Mouse (Mus musculus): ENCODE data around the gene Scube3.

Scube3 gene

DNA sequence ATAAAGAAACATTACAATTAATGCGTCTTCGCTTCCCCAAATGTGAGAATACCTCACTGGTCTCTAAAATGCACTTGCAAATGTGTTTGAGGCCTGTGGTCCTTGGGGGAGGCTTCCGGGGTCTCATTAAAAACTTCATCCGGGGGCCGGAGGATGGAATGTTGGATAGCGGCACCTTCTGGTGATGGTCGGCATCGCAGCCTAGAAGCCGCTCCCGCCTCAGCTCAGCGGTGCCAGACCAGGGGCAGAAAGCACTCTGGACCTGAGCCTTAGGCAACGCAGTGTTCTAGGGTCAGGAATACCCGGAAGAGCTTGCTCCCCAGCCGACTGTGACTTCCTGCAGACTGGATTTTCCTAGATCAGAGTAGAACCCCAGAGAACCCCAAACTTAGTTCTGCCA lies 8.7 kb upstream of the Scube3 start:
- peak; percentile 26 to 68 for DNase-seq (ENCODE audit: low spot score in 2 of 2)

DNA sequence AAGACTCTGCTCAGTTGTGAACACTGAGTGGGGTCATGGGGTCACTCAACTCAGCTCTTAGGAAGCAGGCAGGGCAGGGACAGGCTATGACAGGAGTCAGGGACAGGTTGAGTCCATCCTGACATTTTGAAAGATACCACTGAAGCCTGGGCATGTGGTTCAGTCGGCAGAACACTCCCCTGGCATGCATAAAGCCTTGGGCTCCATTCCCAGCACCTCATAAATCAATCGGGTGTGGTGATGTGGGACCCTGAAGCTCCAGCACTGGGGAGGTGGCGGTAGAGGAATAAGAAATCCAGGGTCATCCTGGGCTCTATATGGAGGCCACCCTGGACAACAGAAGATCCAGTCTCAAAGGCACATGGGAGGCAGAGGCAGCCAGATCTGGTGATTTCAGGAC lies 6.4 kb upstream of the Scube3 start:
- no peak for DNase-seq (ENCODE audit: low spot score in 2 of 2)

DNA sequence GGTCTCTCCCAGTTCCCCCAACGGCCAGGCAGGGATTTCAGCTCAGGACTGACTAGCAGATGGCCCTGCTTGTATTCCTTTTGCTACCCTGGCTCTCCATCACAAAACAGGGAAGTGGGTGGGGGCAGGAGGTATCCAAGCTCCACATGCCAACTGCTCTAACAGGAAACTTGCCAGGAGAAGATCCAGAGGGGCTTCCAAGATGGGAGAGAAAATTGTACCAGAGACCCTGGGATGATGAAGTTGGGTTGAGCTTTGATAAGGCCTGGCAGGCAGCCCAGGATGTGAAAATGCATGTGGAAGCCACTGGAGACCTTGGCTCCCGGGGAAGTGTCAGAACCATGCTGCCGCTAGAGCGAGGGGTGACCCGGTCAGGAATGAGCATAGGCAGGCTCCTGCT lies 5.7 kb upstream of the Scube3 start:
- DNase-seq (ENCODE audit: low spot score in 2 of 2) = no peak

DNA sequence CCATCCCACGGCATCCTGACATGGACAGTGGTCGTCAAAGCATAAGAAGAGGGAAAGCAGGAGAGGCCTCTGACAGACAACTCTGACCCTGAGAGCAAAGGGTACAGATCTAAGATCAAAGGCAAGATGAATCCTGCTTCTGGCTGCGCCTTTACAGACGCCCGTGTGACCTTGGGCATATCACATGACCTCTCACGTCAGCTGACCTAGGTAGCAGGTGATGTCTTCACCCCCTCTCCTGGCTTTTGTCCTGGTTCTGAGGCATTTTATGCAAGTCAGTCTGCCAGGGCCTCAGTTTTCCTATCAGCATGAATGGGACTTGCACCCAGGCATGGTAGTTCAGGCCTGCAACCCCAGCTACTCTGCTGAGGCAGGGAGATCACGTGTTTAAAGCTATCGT lies 3.9 kb upstream of the Scube3 start:
- no peak for DNase-seq (ENCODE audit: low spot score in 2 of 2)

DNA sequence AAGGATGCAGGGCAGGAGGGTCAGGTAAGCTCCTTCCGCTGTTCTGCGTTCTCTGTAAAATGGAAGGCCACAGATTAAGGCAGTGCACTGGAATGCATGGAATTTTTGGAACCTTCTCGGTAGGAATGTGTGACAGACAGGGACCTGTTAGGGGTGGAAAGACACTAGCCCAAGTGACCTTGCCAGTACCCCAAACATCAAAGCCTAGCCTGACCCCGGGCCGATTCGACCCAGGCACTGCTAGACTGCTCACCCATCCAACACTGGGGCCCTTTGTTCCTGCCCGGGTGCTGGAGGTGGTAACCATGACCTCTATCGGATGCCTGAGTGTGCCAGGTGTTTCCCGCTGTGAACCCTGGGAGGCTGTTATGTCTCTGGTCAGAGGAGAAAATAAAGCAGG lies 3.3 kb upstream of the Scube3 start:
- no peak for DNase-seq (ENCODE audit: low spot score in 2 of 2)

DNA sequence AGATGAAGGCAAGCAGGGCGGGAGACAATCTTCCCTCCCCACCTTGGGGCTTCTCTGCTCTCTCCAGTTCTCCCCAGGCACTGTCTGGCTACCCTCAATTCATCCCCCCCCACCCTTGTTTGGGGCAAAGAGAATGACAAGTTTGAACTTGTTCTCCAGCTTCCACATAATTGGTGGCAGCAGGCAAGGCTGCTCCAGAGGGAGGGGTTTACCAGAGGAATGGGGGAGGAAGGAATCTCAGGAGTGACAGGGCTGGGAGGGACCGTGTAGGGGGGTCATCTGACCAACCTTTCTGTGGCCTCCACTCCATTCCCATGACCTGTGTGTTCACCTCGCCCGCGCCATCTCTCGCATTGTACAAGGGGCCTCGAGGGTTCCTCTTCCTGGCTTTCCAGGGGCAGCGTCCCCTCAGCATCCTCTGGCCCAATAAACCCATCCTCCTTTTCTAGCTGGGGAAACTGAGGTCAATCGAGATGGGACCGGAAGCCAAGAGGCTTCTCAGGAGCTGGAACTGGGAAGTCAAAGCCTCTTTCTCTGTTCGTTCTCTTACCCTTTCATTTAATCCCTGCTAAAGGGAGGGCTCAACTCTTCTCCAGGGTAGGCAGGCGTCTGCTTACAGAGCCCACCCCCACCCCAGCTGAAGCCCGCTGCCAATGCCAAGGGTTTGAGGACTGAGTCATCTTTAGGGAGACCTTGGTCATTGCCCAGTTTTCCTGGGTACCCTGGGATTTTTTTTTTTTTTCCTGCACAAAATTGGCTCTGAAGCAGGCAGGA lies 1.3 kb upstream of the Scube3 start:
- no peak for DNase-seq (ENCODE audit: low spot score in 2 of 2)

DNA sequence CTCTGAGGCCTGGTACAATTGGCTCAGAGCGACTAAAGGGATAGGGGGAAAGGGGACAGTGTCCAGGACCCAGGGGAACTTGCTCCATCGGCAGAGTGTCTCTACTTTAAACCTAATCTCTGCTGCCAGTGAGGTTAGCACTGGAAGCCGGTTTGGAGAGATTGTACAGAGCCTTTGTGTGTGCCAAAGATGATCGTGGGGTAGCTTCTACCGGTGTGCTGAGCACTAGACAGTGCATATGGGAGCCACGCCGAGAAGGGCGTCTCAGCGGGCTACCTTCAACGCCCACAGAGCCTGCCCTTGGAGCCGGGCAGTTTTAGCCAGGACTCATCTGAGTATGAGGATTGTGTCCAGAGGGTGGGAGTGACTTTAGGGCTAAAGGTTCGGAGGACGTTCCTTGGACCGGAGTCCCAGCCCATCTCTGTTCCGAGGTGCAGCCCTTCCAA lies 713 bp upstream of the Scube3 start:
- DNase-seq (ENCODE audit: low spot score in 2 of 2) = no peak

DNA sequence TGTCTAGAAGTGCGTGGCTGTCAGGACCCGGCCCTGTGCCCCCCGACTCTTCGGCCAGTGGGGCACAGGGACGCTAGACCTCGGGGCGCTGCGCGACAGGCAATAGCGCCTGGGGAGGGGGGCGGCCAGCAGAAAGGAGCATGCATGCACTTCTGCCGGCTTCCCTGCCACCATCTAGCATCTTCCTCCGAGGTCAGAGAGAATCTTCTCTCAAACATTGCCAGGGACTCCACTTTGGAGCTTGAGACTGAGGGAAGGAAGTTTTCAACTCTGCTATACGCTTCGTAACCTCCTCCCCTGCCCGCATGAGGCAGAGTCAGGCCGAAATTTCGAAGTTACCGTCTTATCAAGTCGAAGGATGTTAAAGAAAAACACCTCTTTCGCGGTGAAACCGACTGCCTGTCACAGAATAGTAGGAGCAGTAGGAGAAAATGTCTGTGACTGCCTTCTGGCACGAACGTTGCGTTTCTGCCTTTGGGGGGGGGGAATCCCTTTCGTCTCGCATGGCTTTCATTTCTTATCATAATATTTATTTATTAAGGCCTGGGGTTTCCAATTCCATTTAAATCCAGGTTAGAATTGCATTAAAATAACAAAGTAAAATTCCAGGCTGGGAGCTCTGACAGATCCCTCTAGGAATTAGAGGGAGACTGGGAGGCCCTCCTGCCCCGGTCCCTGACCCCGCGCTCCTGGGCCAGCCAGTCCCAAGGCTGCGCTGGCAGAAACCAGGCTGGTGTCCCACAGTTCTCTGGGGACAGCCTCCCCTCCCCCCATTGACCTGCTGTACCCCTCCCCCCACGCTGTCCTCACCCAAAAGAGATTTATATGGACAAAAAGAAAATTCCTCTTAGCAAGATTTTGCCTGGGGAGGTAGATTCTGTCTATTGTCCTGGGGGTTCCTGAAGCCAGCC lies 1.0 kb downstream of the Scube3 start:
- DNase-seq (ENCODE audit: low spot score in 2 of 2) = no peak

DNA sequence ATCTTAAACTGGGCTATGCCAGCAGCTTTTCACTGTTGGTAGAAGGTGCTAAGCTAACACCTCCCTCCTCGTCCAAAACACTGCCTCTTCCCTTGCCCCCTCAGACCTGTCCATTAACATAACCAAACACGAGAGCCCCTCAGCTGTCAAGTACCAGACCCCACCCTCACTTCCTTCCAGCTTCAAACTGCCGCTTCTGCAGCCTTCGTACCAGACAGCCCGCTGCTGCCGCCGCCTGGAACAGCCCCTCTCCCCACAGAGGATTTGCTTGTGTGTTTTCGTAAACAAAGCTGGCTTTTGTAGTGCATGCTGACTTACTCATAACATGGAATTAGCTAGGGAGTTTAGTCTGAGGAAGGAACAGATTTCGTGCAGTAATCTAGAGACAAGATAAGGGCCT lies 1.8 kb downstream of the Scube3 start:
- DNase-seq (ENCODE audit: low spot score in 2 of 2) = no peak

DNA sequence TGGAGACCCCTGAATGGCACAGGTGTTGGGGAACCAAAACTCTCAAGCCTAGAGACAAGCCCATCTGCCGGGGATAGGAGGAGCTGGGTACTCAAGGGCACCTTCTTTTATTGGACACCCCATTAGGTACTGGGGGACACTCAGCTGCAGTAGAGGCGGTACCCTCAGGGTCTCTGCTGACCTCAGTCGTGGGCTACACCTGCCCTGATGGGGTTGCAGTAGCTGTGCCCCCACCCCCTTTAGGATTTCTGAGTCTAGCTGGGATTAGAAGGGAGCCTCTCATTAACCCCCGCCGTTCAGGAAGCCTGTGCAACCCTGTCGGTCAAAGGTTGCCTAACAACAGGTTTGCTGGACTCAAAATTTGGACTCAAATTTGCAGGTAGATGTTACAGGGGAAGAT lies 2.3 kb downstream of the Scube3 start:
- DNase-seq (ENCODE audit: low spot score in 2 of 2) = no peak

DNA sequence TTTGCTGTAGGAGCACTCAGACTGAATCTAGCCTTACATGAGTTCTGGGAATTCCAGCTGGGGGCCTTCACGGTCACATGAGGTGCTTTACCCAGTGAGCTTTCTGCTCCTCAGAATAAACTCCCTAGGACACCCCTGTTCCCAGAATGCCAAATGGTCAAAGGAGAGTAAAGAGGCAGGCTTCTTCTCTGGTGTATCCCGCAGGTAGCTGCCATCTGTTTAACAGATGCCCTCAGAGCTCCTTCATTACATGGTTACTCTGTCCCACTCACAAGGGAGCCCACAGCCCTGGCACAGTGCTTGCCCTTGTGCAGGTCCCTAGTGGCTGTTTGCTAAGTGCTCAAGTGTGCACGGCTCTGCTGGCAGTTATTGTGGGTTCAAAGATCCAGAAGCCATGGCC lies 6.3 kb downstream of the Scube3 start:
- no peak for DNase-seq (ENCODE audit: low spot score in 2 of 2)

DNA sequence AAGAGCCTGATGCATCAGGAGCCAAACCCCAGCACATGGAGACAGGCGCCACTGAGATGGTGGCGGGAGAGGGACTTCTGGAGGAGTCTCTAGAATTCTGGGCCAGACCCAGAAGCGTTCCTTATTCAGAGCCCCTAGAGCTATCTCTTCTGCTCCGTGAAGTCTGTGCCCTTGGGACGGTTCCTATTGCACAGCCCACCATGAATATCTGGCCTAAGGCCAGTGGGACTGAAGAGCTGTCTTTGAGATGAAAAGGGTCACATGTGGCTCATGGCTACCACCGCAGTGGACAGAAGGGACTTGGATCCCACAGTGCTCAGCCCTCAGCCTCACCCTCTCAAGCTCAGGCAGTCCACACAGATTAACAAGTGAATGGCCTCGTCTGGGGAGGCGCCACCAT lies 7.8 kb downstream of the Scube3 start:
- DNase-seq (ENCODE audit: low spot score in 2 of 2) = no peak

DNA sequence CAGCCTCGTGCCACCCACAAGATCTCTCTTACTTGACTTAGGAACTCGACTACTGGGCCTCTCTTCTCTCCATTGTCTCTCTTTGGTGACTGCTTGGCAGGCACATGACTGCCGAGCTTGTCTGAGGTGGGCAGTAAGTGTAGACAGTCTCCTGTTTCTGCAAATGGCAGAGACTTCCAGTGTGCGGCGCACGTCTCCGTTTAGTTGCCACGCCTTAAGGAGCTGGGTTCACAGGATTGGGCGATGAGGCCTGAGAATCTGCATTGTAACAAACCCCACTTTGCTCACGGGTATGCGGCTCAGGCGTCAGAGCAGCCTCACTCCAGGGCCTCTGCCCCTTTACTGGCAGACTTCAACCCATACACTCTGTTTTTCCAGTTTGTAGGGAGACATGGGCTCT lies 8.5 kb downstream of the Scube3 start:
- DNase-seq (ENCODE audit: low spot score in 2 of 2) = no peak

DNA sequence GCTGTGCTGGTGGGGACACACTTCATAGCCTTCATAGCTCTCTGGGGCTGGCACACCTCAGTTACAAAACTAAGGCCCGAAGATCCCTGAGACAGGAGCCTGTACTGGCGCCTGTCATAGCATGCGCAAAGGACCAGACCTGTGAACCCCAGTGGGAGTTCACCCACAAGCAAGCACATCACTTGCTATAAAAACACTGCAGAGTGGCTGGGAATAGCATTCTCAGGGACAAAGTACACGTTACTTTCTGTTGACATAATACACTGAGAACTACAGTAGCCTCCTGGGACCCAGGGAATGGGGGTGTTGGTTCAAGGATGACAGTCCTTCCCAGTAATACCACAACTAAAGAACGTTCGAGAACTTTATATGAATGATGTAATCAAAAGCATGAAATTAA lies 11.2 kb downstream of the Scube3 start:
- DNase-seq (ENCODE audit: low spot score in 2 of 2) = no peak

DNA sequence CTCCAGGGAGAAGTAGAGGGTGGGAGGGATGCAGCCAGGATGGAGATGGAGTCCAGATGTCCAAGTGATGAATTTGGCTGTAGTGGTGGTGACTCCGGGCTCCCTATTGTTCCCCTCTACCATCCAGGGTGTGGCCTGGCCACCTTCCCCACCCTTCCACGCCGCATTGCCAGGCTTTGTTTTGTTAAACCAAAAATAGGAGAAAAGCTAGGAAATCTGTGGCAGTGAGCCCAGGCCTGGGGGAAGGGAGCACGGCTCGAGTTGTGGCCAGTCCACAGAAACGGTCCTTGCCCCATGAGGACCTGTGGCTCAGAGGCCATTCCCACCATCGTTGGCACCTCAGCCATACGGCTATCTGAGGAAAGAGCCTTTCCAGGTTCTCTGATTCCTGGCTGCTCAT lies 13.0 kb downstream of the Scube3 start:
- DNase-seq (ENCODE audit: low spot score in 2 of 2) = no peak

DNA sequence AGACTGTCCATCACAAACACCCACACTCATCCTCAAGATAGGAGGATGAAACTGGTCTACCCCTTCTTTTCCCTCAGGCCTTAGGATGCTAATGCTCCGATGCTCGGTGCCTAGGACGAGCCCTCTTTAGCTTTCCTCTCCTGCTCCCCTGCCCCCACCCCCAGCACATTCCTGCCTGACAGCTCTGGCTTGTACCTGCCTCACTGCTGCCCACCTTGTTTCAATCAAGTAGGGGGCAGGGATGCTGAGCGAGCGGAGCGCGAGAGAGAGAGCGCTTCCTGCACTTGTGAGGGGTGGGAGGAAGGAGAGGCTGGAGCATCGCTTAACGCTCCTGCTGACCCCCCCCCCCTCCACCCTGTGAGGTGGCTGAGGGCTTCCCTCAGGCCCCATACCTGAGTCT lies 18.4 kb downstream of the Scube3 start:
- no peak for DNase-seq (ENCODE audit: low spot score in 2 of 2)

DNA sequence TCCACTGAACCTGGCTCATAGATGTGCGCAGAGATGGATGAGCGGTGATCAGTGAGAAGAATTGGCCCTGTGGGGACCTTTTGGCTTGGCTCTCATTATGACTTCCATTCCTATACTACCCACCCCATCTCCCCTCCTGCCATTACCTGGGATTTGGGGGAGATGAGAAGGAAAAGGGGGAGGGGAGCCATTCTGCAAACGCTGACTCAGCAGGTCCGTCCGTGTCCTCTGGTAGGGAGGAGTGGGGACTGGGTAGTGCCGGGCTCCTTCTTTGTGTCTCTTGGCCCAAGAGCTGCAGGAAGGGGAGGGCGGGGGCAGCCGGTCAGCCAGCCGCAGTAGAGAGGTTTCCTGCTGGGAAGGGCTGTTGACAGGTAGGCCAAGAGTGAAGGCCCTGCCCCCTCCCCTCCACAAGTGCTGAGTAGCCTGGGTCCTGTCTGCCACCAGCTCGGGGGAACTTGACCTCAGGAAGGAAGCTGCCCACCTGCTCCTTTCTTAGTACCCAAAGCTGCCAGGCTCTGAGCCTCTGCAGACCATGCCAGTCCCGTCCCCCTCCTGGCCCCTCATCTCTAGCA lies 19.5 kb downstream of the Scube3 start:
- no peak for DNase-seq (ENCODE audit: low spot score in 2 of 2)

DNA sequence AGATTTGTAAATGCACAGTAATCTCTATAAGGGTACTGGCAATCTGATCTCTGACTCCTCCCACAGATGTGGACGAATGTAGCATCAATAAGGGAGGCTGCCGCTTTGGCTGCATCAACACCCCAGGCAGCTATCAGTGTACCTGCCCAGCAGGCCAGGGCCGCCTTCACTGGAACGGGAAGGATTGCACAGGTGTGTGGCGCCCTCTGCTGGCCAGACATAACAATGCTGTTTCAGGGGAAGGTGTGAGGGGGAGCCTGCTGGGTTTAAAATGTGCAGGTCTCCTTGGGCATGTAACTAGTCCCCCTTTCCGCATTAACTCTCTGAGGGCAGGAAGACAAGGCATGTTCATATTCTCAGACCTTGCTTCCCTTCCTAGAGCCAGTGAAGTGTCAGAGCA lies 21.7 kb downstream of the Scube3 start:
- peak; percentile 67 to 84 for DNase-seq (ENCODE audit: low spot score in 2 of 2)

DNA sequence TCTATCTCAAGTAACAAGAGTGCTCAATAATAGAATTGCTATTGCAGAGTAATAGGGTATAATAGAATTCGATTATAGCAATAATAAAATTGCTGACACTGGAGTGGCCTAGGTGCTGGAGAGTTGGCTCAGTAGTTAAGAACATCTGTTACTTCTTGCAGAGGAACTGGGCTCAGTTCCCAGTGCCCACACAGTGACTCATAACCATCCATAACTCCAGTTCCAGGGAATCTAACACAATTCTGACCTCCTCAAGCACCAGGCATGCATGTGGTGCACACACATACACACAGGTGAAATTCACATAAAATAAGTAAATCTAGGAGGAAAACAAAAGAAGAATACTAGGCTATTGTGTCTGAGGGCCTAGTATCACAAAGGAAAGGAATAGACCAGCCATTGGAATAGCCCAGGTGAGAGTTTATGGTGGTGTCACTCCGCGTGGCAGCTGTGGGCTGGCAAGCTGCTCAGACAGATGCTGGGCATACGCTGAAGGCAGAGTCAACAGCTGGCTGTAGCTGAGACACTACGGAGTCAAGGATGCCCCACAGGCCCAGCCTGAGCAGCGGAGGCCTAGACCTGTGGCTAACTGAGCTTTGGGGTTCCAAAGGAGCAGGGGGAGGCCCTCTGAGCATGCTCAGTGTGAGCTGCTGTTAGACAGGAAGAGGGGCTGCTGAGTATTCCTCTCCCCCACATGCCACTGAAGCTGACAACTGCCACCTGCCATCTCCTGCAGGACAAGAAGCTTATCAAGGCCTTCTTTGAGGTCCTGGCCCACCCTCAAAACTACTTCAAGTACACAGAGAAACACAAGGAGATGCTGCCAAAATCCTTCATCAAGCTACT lies 28.7 kb downstream of the Scube3 start:
- no peak for DNase-seq (ENCODE audit: low spot score in 2 of 2)

DNA sequence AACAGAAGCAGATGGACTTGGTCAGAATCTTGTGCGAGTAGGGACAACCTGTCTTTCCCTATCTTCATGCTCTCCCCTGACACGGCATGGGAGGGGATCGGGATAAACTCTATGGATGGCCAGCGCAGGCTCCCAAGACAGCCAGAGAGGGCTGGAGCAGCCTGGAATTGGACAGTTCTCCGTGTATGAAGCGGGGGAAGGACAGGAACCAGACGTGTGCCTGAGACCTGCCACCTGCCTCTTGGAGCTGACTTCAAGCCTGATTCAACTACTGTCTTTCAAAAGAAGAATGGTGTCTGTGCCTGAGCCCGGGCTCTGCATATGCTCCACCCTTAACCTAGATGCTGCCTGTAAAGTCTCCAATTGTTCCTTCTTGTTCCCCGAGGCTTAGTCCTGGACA lies 30.7 kb downstream of the Scube3 start:
- DNase-seq (ENCODE audit: low spot score in 2 of 2) = no peak

DNA sequence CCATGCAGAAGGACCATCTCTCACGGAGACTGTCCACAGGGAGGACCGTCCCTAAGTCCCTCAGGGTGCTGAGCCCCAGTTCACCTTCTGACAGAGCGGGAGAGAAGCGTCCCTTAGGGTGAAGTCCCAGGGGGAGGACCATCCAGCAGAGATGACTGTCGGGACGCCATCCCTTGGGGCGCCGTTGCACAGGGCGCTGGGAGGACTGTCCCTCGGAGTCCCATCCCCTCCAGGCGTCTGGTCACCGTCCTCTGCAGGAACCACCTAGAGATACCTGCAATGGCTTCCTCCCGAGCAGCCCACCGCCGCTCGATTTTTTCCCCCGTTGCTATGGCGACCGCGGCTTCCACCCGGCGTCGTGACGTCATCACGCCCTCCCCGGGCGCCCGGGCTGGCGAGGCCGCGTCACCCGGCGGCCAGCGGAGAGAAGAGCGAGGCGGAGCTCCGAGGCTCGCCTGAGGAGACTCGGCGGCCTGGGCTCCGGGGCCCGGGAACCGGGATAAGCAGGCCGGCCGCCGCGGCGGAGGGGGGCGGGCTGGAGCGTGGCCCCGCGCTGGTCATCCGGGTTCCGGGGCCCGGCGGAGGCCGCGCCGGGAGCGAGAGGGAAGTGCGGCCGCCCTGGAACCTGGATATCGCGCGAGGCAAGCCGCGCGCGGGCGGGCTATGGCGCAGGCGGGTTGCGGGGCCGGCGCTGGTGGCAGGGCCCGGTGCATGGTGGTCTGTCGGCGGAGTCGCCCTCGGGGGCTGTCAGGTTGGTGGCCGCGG lies 35.0 kb downstream of the Scube3 start, which contains the start of gene Zfp523:
Gene Zfp523 (plus strand): TSS at position 355 of the 765 bp plus-strand sequence.
- peak; percentile 81 to 90 for DNase-seq (ENCODE audit: low spot score in 2 of 2)
